Mouse (Mus musculus) heart, postnatal 4 days (tissue): ENCODE results near the gene 7530416G11Rik. TPM values are rescaled to one million over a fixed set of nuclear protein-coding genes. Genes with fewer than 3 reads are reported as not detected.

Source experiments
- DNase-seq: peaks from one replicate; pipeline ENCODE4 v3.0.0; 2021
- total RNA-seq, 2 experiments: library from RNA; stranded (reverse); gene quantifications; 2 replicates each; pipeline ENCODE4 v1.2.3; 2021

The 7530416G11Rik gene
- total RNA-seq, 2 experiments from 2014 or later: not detected

DNA sequence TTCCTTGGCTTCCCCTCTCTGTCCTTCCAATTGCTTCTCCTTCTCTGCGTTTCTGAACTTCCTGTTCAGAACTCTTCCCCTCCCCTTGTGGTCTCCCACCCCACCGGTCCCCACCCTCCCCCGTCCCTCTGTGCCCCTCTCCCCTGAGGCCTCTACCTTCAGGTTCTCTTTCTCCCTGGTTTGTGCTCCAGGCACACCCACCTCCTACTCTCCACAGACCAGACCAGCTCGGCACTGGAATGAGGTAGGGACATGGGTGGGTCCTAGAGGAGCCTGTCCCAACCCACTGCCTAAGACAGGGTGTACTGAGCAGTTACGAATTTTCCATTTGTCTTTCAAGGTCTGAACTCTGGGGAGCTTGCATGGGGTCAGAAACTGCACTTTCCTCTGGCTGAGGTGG lies 23.1 kb downstream of the 7530416G11Rik start:
- DNase-seq: no peak

DNA sequence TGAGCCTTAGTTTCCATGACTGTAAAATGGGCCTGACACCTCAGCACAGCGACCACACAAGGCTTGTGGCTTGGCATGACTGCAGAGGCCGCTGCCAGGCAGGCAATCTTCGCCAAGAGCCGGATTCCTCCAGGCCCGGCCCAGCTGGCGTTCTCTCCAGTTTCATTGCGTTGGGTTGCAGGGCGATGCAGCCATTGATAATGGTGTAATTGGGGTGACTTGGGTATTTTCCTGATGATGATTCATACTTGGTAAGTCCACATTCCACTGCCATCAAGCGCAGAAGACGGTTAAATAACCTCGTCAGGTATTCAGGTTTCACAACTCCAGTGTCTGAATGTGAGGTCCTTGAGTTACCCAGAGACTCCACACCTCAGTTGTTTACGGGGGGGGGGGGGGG lies 23.7 kb downstream of the 7530416G11Rik start:
- no peak for DNase-seq

DNA sequence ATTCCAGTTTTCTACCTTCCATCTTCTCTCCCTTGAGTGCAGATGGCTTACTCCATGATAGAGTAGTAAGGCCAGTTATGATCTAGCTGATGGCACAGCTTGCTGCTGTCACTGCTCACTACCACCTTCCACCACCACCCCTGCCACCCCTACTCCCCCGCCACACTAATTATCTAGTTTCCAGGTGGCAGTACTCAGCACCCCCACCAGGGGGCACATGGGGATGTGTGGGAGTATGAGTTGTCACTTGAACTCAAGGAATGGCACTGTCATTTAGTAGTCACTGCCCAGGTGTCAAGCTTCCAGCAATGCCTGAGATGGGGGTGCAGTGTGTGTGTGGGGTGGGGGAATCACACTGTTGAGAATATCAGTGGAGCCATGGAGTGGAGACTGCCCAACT lies 25.4 kb downstream of the 7530416G11Rik start:
- peak; percentile 78 for DNase-seq

DNA sequence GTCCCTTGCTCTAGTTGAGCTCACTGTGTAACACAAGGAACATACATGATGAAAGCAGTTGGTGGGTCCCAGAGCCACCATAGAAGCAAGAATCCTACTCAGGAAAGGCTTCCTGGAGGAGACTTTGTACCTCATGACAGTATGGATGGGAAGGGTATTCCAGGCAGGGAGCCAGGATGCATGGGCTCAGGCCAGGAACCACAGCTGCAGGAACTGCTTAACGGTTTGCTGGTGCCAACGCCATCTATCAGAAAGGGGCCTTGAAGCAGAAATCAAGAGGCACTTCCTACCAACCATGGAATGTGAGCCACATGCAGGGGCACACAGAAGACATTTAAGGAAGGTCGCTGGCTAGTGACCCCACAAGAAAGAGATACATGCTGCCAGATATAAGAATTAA lies 28.3 kb downstream of the 7530416G11Rik start:
- DNase-seq: peak; percentile 22

DNA sequence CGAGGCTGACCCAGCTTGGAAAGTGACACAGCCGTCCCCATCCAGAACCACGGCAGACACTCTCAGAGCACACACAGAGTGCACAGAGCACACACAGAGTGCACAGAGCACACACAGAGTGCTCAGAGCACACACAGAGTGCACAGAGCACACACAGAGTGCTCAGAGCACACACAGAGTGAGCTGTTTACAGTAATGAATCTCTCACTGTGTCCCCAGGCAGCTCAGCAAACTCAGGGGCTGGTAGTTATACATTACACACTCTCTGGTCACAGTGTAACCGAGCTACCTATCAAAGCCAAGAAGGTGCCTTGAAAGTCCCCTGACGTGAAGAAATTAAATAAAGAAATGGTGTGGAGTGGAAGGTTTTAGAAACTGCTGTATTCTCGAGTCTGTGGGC lies 33.6 kb downstream of the 7530416G11Rik start:
- no peak for DNase-seq

DNA sequence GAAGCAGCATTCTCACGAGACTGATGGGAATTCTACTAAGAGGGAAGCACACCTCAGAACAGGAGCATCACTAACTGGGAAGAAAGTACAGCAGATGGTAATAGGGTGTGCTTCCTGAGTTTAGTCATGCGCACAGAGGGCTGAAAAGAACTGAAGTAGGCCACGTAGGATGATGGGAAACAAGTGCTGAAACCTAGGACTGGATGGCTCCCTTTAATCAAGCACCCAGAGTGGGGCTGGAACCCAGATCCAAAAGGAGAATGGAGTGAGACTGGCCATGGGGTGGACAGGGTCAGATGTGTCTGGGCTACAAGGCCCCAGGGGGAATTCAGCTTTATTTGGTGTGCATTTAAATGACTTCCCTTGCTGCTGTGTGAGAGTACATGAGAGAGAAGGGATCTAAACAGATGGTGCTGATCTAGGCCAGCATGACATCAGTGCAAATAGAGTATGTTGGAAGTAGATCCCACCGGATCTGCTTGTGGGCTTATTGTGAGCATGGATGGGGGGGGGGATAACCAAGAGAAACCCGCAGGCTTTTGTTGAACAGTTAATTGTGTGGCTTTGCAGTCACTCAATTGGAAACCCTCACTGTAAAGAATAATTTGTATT lies 36.5 kb downstream of the 7530416G11Rik start:
- DNase-seq: no peak

DNA sequence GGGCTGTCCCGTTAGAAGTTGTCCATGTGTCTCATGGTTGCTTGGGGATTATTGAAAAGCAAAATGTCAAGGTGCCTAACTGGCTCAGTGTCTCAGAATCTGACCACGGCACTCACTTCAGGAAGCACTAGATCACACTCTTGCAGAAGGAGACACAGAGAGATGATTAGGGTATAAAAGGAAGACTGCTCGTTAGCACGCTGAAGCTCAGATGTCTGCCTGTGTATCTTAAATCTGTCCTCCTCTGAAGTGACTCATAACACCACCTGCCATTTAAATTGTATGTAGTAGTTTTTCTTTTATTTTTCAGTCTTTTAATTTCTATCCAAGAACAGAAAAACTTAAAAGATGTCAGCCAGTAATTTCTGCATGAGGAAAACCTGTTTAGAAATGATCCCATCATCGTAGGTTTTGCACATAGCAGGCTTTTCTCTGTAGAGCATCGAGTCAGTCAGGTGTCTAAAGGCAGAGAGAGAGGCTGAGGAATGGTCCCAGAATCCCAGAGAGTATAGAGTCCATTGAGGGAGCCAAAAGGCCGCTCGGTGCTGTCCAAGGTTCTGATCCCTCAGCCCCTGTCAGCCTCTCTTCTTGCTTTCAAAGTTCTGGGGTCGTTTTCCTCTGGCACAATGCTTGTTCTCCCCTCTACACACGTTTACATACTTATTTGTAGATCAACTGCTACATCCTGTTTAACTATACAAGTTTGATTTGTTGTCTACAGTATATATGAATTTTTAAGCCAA lies 38.0 kb downstream of the 7530416G11Rik start:
- peak; percentile 48 for DNase-seq

DNA sequence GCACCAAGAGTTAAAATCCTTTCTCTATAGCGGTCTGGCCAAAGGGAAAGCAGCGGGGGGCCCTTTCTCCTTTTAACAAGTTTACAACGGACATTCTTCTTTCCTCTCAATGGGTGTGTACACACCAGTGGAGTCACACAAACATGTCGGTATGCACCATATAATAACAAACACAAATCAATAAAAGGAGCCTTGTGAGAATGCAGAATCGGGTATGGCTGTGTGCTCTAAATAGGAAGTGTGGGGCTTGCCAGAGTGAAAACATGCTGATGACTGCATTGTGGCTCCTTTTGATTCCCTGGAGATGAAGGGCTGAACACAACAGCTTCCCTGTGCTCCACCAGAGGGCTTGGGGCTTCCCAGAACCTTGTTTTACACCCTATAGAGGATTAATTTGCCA lies 38.8 kb downstream of the 7530416G11Rik start:
- DNase-seq: no peak

DNA sequence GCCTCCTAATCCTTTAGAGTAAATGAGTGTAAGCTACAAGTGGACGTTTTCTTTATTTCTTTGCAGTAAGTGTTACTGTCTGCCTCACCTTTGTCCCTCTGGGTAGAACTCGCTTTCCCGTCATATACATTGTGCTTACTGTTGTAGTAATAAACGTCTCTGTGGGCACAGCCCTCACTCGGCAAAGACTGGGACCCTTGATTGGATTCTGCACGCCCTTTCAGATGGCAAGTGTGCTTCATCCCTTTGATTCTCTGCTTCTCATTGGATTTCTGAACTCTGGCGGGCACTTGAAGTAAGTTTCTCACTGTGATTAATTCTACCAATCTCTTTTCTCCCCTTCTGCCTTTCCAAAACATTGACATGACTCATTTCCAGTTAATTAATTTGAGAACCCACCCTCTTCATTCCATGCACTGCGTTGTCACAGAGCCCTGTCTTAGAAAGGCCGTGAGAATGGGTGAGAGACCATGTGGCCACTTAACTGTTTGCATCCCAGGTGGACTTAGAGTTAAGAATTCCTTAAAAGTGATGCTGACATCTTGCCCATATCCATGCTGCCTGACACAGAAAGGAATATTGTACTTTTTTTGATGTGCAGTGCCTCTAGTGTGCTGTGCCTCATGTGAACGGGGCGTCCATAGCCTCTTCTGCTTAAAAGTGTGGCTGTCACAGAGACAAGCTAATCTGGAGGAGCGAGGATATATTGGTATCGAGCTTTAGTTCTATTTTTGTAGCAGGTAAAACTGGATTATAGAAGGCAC lies 39.8 kb downstream of the 7530416G11Rik start:
- DNase-seq: no peak

DNA sequence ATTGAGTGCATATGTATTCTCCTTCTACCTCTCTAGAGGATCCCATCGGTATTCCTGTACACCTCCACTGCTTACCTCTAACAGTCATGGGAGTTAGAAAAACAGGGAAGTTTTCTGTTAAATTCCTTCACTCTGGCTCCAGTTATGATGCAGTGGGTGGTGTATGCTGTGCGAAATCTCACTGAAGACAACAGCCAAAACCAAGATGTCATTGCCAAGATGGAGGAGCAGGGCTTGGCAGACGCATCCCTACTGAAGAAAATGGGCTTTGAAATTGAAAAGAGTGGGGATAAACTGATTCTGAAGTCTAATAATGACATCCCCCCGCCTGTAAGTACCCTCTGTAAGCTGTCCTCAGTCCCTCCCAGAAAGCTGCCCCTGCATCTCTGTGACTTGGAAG lies 40.9 kb downstream of the 7530416G11Rik start:
- no peak for DNase-seq

DNA sequence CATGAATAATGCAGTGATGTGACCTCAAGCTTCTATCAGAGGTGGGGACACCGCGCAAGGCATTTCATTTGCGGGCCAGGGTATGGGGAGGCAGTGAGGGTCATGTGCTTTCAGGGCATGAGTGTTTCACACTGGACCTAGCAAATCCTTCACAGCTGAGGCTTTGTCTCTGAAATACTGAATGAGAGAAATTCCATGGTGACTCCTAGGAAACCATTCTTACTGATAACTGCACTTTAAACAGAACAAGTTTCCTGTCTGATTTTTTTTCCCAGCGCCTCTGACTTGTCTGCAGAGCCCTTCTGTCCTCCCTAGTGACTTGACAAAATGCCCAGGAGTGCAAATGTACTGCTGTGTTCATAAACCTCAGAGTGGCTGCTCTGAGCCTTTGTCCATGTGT lies 41.5 kb downstream of the 7530416G11Rik start:
- no peak for DNase-seq

DNA sequence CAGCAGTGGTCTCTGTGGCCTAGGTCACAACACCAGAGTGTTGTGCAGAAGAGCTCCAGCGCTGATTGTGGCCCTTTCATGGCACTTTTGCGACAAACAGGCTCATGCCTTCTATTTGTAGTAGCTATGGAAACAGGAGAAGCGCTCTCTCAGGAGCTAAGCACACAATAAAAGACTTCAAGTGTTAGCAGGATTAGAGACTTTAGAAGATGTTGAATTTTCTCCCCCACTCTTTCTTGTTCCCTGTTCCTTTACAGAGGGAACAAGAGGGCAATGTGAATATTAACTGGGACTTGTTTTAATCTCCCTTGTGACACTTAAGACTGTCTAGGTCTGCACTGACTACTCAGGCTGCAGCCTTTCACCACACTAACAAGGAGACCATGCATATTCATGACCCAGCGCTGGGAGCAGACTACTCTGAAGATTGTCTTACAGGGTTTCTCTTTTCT lies 44.4 kb downstream of the 7530416G11Rik start:
- no peak for DNase-seq

DNA sequence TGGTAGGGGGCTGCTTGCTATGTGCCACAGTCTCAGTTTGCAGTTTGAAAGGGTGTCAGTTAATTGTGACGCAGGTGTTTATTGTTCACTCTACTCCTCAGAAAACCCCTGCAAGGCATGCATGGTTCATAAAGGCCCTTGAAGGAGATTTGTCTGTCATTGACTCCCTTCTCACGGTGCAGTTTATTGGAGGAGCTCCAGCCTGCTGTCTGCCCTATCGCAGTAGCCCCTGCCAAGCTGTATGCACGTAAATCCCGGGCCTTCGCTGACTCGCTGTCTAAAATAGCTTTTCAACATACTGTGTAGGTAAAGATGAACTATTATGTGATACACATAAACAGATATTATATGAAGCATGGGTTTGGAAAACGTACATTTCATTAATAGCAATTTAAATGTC lies 45.2 kb downstream of the 7530416G11Rik start:
- no peak for DNase-seq

DNA sequence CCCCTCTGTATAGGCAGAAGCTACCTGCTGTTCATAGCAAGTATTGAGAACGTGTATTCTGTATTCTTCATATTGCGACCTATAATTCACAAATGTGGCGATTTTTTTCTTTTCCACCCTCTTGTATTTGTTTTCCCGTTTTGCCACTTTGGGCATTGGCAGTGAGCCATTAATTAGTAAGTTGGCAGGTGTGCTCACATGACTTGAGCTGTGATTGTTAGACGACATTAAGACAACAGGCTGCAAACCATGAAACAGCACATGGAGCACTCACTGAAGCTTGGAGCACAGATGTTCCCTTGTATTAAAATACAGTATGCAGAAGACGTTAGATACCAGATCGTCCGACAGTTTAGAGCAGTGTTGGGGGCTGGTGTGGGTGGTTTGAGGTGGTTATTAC lies 46.1 kb downstream of the 7530416G11Rik start:
- no peak for DNase-seq

DNA sequence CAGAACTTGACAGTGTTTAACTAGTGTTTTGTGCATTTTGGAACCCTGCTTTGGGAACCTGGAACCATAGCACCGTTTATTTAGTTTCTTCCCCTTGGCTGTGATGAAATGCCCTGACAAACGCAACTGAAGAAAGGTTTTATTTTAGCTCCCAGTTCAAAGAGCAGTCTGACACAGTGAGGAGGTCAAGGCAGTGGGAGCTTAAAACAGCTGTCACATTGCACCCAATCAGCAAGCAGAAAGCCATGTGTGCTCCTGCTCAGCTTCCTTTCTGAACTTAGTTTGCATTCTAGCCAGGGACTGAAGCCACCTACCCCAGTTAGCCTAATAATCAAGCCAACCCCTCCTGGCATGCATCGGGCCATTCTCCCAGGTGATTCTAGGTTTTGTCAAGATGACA lies 56.4 kb downstream of the 7530416G11Rik start:
- DNase-seq: no peak

Other genes starting within 250 kb of the 7530416G11Rik start
- gene Atxn10, start 167.0 kb downstream of the 7530416G11Rik start, total RNA-seq: 100 to 1,000 TPM; 119 to 127 TPM
- gene Wnt7b, start 79.2 kb upstream of the 7530416G11Rik start, total RNA-seq: under 1 TPM; 0.21 to 0.27 TPM
- 10 to 100 TPM; 24.0 to 29.6 TPM for gene Ppara, start 231.8 kb upstream of the 7530416G11Rik start, total RNA-seq